ENCODE assay signal across 10 mouse cellular contexts in genomic region chr3:41201782-41202181, GRCm38 (mm10).
DNase-seq lines count a peak whose midpoint lies in the region; ATAC-seq and TF ChIP-seq lines count a peak whose summit lies in the region.
"Had no signal": no experiment of that assay in that cellular context is flagged by ENCODE, and none has a peak within 500 bp of the region (broad histone marks: within the 10 kb centered on the region; RNA-seq: fewer than 3 reads in every experiment).

No protein-coding gene starts in this region.

- 39% methylated on average over 4 of the region's 4 CpGs for WGBS in midbrain, postnatal 0 days
- WGBS in midbrain, embryonic 15.5 days, result 37% methylated on average over 4 of the region's 4 CpGs
- WGBS in midbrain, embryonic 13.5 days, result 32% methylated on average over 4 of the region's 4 CpGs

- H3K27me3 ChIP-seq in midbrain, postnatal 0 days (ENCODE audit: insufficient read depth, low read length), result no peaks in the 10 kb centered on the region
- no peaks in the 10 kb centered on the region for H3K27me3 ChIP-seq in midbrain, embryonic 15.5 days (replicated peaks)
- H3K27me3 ChIP-seq in midbrain, embryonic 13.5 days, result no peaks in the 10 kb centered on the region

- H3K4me3 ChIP-seq in midbrain, postnatal 0 days (ENCODE audit: low read depth, low read length), result no peak overlapping the region
- no peak overlapping the region for H3K4me3 ChIP-seq in midbrain, embryonic 15.5 days
- H3K4me3 ChIP-seq in midbrain, embryonic 13.5 days (replicated peaks), result no peak overlapping the region

- no peaks in the 10 kb centered on the region for H3K9me3 ChIP-seq in midbrain, postnatal 0 days (ENCODE audit: low read length)
- no peaks in the 10 kb centered on the region for H3K9me3 ChIP-seq in midbrain, embryonic 15.5 days
- H3K9me3 ChIP-seq in midbrain, embryonic 13.5 days, result no peaks in the 10 kb centered on the region

- no peaks in the 10 kb centered on the region for H3K4me1 ChIP-seq in midbrain, postnatal 0 days (ENCODE audit: insufficient read depth, low read length)
- no peaks in the 10 kb centered on the region; the same call in 1 of the 2 replicates for H3K4me1 ChIP-seq in midbrain, embryonic 15.5 days
- H3K4me1 ChIP-seq in midbrain, embryonic 13.5 days (replicated peaks), result no peaks in the 10 kb centered on the region

- no peak for TF ChIP-seq CTCF in midbrain, postnatal 0 days (IDR thresholded peaks at IDR 0.05)

- no peak for ATAC-seq in midbrain, postnatal 0 days (ENCODE audit: low FRiP score)
- no peak for ATAC-seq in midbrain, embryonic 15.5 days (replicated peaks)
- ATAC-seq in midbrain, embryonic 13.5 days, result no peak
- ATAC-seq: forebrain, embryonic 16.5 days had no signal

- no peaks in the 10 kb centered on the region for H3K36me3 ChIP-seq in midbrain, postnatal 0 days (ENCODE audit: insufficient read depth, low read length)
- no peaks in the 10 kb centered on the region for H3K36me3 ChIP-seq in midbrain, embryonic 15.5 days (replicated peaks)
- no peaks in the 10 kb centered on the region for H3K36me3 ChIP-seq in midbrain, embryonic 13.5 days

- peak; percentile 16 for DNase-seq in gastrocnemius, adult 18-20 months (ENCODE audit: low spot score)
- DNase-seq in gastrocnemius, adult 8-10 months (ENCODE audit: low spot score in 2 of 2), result no peak
- DNase-seq in midbrain, postnatal 0 days (ENCODE audit: low spot score), result peak; percentile 30
- DNase-seq in c-Kit-positive CD71-negative TER-119-negative erythroid progenitor cells, embryonic 14.5 days (ENCODE audit: low read depth), result peak; percentile 24
- peak; percentile 40 for DNase-seq in thymus, postnatal 14 days
- DNase-seq in layer of hippocampus, adult 11-12 months (ENCODE audit: low spot score), result no peak

- no peak overlapping the region for H3K27ac ChIP-seq in midbrain, postnatal 0 days (ENCODE audit: low read depth, low read length)
- H3K27ac ChIP-seq in midbrain, embryonic 15.5 days, result no peak overlapping the region
- no peak overlapping the region for H3K27ac ChIP-seq in midbrain, embryonic 13.5 days
- H3K27ac ChIP-seq: macrophage had no signal

- no peak overlapping the region for H3K9ac ChIP-seq in midbrain, postnatal 0 days (replicated peaks; ENCODE audit: low read length, poor library complexity, severe bottlenecking)
- no peak overlapping the region for H3K9ac ChIP-seq in midbrain, embryonic 15.5 days
- H3K9ac ChIP-seq in midbrain, embryonic 13.5 days (replicated peaks), result no peak overlapping the region

- no peak overlapping the region for H3K4me2 ChIP-seq in midbrain, postnatal 0 days (ENCODE audit: low read depth, low read length, poor library complexity, severe bottlenecking)
- no peak overlapping the region for H3K4me2 ChIP-seq in midbrain, embryonic 15.5 days
- H3K4me2 ChIP-seq in midbrain, embryonic 13.5 days (replicated peaks), result no peak overlapping the region

Comparison
In these comparisons a context has a peak if more than half of its experiments do, and no peak if none do; other contexts are left out.
1. DNase-seq: peak in gastrocnemius, adult 18-20 months (single experiment), midbrain, postnatal 0 days (single experiment), c-Kit-positive CD71-negative TER-119-negative erythroid progenitor cells, embryonic 14.5 days (single experiment) and thymus, postnatal 14 days (single experiment); none in gastrocnemius, adult 8-10 months (0 of 2) and layer of hippocampus, adult 11-12 months (single experiment).